Mouse (Mus musculus): Measurements from ENCODE around the gene Lsm11.
"Not testable (repeated sequence)": the region's sequence is repeated elsewhere in the genome, so short reads cannot be mapped to it uniquely, and the experiment has no call there.

The Lsm11 gene

GRCm38 (mm10) chr11:45881026-45881682 lies 63.6 kb downstream of the Lsm11 start:
- DNase-seq = peak; percentile 8

DNA sequence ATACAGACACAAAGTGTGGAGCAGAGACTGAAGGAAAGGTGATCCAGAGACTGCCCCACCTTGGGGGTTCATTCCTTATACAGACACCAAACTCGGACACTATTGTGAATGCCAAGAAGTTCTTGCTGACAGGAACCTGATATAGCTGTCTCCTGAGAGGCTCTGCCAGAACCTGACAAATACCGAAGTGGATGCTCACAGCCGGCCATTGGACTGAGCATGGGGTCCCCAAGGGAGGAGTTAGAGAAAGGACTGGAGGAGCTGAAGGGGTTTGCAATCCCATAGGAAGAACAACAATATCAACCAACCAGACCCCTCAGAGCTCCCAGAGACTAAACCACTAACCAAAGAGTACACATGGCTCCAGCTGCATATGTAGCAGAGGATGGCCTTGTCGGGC lies 65.4 kb downstream of the Lsm11 start:
- not testable (repeated sequence) for DNase-seq

Measured in cerebellum, adult 11-12 months (tissue).